Mouse (Mus musculus): ENCODE measurements around the gene Clec2e. TPM values are rescaled to one million over a fixed set of nuclear protein-coding genes. Genes with fewer than 3 reads are reported as not detected.
A peak's percentile ranks its signal among the peaks of the same experiment; 100 is the strongest.

Clec2e gene
- total RNA-seq, 2 experiments from 2014 or later: 0.11 to 0.23 TPM

- no peak for TF ChIP-seq CTCF (IDR thresholded peaks at IDR 0.05)
- Histone ChIP-seq H3K27ac (no peak overlapping the region), H3K4me3 (no peak overlapping the region; the same call in 1 of the 2 replicates)
- no peak for DNase-seq
- intact Hi-C loops (cut with DNase I): no loop called here
Observed at GRCm38 (mm10) chr6:129049596-129050251, 51.0 kb downstream of the Clec2e start.

GRCm38 (mm10) chr6:129048857-129049473 lies 51.7 kb downstream of the Clec2e start:
- intact Hi-C loops (cut with DNase I): no loop called here
- Histone ChIP-seq H3K4me3 (peak overlapping the region; percentile 68), H3K27ac (no peak overlapping the region)
- TF ChIP-seq CTCF (IDR thresholded peaks at IDR 0.05): peak; percentile 2; the same call in 1 of the 2 replicates
- DNase-seq: peak; percentile 59

GRCm38 (mm10) chr6:129048381-129048780 lies 52.3 kb downstream of the Clec2e start:
- intact Hi-C loops (cut with DNase I): no loop called here
- no peak overlapping the region for H3K4me3 ChIP-seq

GRCm38 (mm10) chr6:129045601-129046000 lies 55.1 kb downstream of the Clec2e start, which contains the start of gene Klrb1f:
Klrb1f (plus strand) TSS chr6:129045901.
- DNase-seq: no peak
- no peak for TF ChIP-seq CTCF (IDR thresholded peaks at IDR 0.05)
- intact Hi-C loops (cut with DNase I): no loop called here
- Histone ChIP-seq H3K4me3 (no peak within 1 kb of the TSS), H3K27ac (no peak within 1 kb of the TSS)

More at GRCm38 (mm10) chr6:129048381-129048780, 52.3 kb downstream of the Clec2e start:
- TF ChIP-seq CTCF (IDR thresholded peaks at IDR 0.05): no peak
- H3K27ac ChIP-seq: no peak overlapping the region
- DNase-seq: no peak

- Histone ChIP-seq H3K27ac (no peak overlapping the region), H3K4me3 (no peak overlapping the region)
- DNase-seq: no peak
- no peak for TF ChIP-seq CTCF (IDR thresholded peaks at IDR 0.05)
- intact Hi-C loops (cut with DNase I): no loop called here
Observed at GRCm38 (mm10) chr6:129042470-129042869, 58.2 kb downstream of the Clec2e start.

Other genes with a start within 250 kb of the Clec2e start
- gene Clec2i, start 213.3 kb downstream of the Clec2e start, total RNA-seq (2021): not detected
- not detected for gene BC035044, start 209.8 kb downstream of the Clec2e start, total RNA-seq (2021)
- 1 to 10 TPM; 3.5 to 4.6 TPM for gene Clec2g, start 166.5 kb downstream of the Clec2e start, total RNA-seq (2021)
- not detected for gene Klrb1f, start 55.0 kb downstream of the Clec2e start, total RNA-seq (2021)
- gene Clec2d, start 79.7 kb upstream of the Clec2e start, total RNA-seq (2021): 100 to 1,000 TPM in 1 of 2 experiments, 10 to 100 TPM in 1; 73.7 to 109 TPM
- gene Cd69, start 174.5 kb upstream of the Clec2e start, total RNA-seq (2021): not detected
- gene 4922502D21Rik, start 230.9 kb upstream of the Clec2e start, total RNA-seq (2021): not detected
- gene Clec12a, start 241.8 kb upstream of the Clec2e start, total RNA-seq (2021): under 1 TPM in 1 of 2 experiments, not detected in 1; 0.14 TPM